Mouse (Mus musculus): Measurements from ENCODE around the gene Arhgef33.
"Not testable (repeated sequence)": the region's sequence is repeated elsewhere in the genome, so short reads cannot be mapped to it uniquely, and the experiment has no call there.

The Arhgef33 gene

GRCm38 (mm10) chr17:80307251-80307650, at the start of gene Arhgef33:
Gene Arhgef33 (plus strand): TSS chr17:80307407.
- no peak for DNase-seq

DNA sequence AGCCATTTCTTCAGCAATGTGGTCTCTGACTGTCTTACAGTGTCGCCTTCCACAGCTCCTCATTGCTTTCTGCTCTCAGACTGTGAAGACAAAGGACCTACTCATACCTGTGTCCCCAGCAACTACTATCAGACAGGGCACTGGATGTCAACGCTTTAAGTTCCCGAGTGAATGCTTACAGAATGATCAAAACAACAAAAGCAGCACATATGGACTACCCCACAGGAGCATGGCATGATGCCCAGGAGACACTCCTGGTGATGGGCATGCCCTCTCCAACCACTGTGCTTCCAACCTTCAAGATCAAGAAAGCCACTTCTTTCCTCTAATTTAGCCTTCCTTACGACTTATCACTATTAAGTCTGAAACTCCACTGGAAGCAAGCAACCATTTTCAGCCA, 40.1 kb upstream of the Arhgef33 start:
- no peak for DNase-seq

DNA sequence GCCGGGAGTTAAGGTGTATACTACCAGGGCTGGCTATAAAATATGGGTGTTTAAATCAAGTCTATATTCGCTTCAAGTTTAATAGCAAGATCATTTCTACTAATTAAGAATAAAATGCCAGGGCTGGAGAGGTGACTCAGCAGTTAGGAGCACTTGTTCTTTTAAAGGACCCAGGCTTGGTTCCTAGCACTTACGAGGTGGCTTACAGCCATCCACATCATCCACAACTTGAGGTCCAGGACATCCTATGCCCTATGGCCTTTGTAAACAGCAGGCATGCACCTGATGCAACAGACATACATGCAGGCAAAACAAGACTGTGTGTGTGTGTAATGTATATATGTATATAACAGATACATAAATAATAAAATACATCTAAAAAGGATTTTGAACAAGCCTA, 39.1 kb upstream of the Arhgef33 start:
- no peak for DNase-seq

GRCm38 (mm10) chr17:80270622-80271021, 36.6 kb upstream of the Arhgef33 start:
- DNase-seq = not testable (repeated sequence)

DNA sequence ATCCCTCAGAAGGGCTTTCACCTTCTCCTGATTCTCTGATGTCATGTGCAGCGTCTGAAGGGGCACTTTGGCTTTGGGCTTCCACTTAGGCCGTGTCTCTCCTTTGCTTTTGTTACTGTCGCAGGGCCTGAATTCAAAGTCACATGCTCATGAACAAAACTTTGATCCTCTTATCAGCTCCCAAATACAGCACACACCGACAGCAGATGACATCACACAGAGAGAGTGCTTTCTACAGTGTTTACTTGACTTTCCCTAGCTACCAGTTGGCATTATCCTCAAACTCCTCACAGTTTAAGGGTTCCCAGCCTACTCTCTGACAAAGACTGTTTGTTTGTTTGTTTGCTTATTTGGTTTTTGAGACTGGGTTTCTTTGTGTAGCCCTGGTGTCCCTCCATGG, 29.0 kb upstream of the Arhgef33 start:
- no peak for DNase-seq

DNA sequence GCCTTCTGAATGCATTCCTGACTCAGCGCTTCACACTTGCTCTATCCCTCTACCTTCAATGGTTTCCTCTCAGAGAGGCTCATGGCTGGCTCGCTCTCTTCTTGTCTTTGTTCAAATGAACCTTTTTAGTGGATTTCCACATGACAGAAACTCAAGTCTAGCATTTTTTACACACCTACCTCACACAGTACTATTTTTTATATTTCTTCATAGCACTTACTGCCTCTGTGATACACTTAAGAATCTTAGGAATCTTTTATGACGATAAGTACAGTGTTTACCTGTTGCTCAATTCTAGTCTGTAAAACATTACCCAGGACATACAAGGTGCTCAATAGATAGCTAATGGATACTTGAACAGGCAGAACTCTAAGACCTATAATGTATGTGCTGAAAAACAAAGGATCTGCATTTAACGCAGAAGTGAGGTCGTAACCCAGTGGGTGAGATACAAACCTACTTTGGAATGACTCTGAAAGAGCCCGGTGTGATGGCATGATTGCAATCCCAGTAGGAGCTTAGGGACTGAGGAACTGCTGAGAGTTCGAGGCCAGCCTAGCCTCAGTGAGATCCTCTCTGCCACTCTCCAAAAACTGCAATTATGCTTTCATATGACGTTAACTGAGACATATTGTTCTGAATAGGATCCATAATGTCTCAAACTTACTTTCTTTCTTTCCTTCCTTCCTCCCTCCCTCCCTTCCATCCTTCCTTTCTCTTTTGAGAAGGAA, 27.7 kb upstream of the Arhgef33 start:
- no peak for DNase-seq

- DNase-seq = no peak
These were observed 22.8 kb upstream of the Arhgef33 start for GRCm38 (mm10) chr17:80284446-80284845.

DNA sequence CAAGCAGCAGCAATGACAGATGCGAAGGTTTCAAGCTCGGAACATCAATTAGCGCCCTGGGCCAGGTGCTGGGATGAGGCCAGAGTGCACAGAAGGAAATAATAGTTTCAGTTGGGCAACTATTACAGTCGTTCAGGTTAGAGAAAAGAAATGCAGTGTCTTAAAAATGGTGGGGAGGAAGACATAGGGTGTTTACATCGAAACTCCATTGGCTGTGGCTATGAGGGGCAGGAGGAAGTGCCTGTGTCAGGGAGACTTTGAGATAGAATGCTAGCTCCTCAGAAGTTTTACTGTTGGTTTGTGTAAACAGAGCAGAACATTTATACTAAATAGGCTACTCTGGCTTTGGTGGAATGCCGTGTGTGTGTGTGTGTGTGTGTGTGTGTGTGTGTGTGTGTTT, 19.2 kb upstream of the Arhgef33 start:
- peak; percentile 19 to 22 for DNase-seq

GRCm38 (mm10) chr17:80289280-80290073, 17.7 kb upstream of the Arhgef33 start:
- DNase-seq = no peak

DNA sequence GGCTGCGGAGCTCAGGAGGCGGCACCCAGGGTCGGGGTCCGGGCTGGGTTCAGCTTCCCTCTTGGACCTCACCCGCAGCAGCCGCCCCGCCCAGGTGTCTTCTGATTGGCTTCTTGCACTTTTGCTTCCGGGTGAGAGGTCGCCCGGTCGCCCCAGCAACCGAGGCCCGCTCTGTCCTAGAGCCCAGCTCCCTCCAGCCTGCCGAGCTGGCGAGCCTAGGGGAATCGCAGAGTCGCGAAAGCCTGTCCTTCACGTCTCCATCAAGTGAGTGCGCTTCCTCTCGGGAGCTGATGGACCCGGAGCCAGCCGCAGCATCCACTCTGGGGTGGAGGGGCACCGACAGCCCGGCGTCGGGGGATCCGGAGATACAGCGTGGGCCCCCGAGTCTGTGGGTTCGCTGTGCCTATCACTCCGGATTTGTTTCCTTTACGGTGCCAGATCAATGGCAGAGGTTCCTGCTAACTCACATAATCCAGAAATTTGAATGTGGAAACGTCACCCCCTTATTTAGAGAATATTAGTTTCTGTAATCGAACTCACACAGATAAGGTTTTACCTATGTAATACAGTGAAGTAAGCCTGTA, 17.0 kb upstream of the Arhgef33 start, which contains the start of the genes Morn2 and Dhx57:
Gene Morn2 (plus strand): TSS at position 130 of the 584 bp plus-strand sequence.
Gene Dhx57 (minus strand): TSS at position 403 of the 584 bp plus-strand sequence.
- peak; percentile 97 for DNase-seq

- DNase-seq = peak; percentile 34 to 40
These were observed 16.1 kb upstream of the Arhgef33 start for GRCm38 (mm10) chr17:80291148-80291547.

- no peak for DNase-seq
These were observed 11.9 kb upstream of the Arhgef33 start for GRCm38 (mm10) chr17:80295258-80295657.

DNA sequence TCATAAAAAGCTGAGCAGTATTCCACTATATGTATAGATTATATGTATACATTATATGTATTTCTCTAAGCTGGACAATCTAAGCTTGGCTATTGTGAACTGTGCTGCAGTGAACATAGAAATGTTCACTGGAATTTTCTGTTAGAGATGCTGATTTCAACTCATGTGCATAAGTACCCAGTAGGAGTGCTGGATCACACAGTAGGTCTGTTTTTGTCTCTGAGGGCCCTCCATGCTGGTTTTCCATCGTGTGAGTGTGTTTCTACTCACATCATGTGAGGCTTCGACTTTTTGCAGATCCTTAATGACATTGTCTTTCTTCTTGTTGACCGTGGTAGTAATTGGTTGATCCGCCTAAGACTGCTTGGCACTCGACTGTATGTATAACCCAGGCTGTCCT, 8.4 kb upstream of the Arhgef33 start:
- no peak for DNase-seq

DNA sequence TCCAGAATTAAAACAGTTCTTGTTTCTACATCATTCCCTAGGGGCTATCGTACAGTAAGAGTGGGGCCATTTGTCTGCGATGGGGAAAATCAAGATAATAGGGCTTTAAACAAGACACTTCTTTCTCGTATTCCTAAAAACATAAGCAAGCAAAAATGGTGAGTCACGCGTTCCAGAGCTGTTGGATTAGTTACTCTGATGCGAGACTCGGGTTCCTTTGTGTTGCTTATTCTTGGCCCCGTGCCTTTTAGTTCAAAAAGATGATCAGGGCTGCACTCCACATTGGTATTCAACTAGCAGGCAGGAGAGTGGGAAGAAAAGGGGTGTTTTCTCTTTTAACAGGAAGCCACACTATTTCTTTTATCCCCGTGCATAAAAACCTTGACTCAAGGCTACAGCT, 4.6 kb downstream of the Arhgef33 start:
- DNase-seq = no peak

DNA sequence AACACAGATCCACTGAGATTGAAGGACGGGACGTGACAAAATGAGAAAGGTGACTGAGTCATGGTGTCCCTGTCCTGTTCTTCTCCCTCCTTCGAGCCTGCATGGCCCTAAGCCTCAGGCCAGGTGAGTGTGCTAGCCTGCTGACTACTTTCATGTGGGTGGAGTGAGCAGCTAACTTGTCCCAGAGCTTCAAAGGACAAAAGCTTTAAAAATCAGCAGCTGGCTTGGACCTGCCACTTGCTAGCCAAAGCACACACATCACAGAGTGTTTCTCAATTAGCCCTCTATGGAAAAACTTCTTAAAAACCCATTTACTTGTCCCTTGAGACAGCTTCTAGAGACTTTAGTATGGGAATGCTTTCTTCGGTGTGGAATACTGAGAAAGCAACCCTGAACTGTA, 5.2 kb downstream of the Arhgef33 start:
- no peak for DNase-seq

GRCm38 (mm10) chr17:80322228-80322627, 15.0 kb downstream of the Arhgef33 start:
- no peak for DNase-seq

- no peak for DNase-seq
These were observed 15.8 kb downstream of the Arhgef33 start for GRCm38 (mm10) chr17:80323015-80323414.

GRCm38 (mm10) chr17:80323658-80324057, 16.5 kb downstream of the Arhgef33 start:
- no peak for DNase-seq

GRCm38 (mm10) chr17:80324521-80324920, 17.3 kb downstream of the Arhgef33 start:
- DNase-seq = no peak

- DNase-seq = no peak
These were observed 18.2 kb downstream of the Arhgef33 start for GRCm38 (mm10) chr17:80325456-80325855.

DNA sequence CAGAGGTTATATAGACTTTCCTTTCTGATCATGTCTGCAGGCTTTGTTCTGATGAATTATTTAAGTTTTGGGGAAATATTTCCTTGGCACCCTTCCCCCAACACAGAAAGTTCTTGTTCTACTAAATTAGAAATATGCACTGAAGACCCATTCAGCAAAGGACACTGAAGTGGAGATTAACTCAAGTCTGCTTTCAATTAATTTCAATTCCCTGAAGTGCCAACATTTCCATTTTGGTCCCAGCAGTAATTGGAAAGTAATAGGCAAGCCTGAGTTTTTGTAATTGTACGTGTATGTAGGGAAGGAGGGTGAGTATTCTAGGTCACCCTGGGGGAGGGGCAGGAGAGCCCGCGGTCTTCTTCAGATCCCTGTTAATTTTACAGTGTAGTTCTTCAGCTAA, 19.2 kb downstream of the Arhgef33 start:
- DNase-seq = no peak

- DNase-seq = no peak
These were observed 25.2 kb downstream of the Arhgef33 start for GRCm38 (mm10) chr17:80332386-80332785.

- DNase-seq = peak in 1 of 2 experiments; percentile 5
These were observed 38.1 kb downstream of the Arhgef33 start for GRCm38 (mm10) chr17:80345277-80345676.

Data from B cell, adult 2 months (primary cell).